Mouse (Mus musculus): ENCODE measurements at regions not wholly inside any gene's neighbourhood (a gene's known extent, or its start where the extent isn't known, plus 50 kb on each side); places are given as distances from the start of the nearest gene placed in this dataset.
"Not testable (repeated sequence)": the region's sequence is repeated elsewhere in the genome, so short reads cannot be mapped to it uniquely, and the experiment has no call there.

- not testable (repeated sequence) for DNase-seq (ENCODE audit: low spot score)
Observed at GRCm38 (mm10) chr11:40159161-40159560, 535.8 kb downstream of the Mat2b start.

GRCm38 (mm10) chr11:40149312-40149711 lies 545.7 kb downstream of the Mat2b start:
- DNase-seq (ENCODE audit: low spot score), result peak; percentile 50

DNA sequence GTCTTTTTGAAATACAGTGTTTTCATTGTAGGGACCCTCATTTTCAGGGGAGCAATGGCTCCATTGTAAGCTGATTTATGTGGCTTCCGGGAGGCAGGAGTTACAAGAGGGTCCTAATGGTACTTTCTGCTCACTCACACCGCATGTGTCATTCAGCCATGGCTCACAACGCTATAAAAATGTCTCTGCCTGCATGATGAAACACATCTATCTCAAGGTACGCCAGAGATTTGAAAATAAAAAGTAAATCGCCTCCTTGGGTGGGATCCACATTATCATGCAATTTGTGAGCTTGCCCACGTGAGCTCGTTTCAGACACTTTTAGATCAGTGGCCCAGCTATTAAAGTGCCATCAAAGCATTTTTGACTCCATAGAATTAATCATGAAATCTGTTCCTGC lies 557.2 kb downstream of the Mat2b start:
- DNase-seq (ENCODE audit: low spot score), result no peak

GRCm38 (mm10) chr11:40102613-40103012 lies 592.4 kb downstream of the Mat2b start:
- DNase-seq (ENCODE audit: low spot score), result no peak

DNA sequence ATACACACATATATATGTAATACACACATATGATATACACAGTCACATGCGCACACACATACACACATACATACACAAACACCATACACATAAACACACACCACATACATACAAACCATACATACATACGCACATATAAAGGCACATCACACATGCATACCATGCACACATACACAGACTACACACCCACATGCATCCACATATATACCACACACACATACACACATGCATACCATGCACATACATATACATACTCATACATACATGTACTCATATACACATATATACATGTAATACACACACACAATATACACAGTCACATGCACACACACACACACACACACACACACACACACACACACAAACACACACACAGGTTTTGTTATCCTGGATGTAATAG lies 620.7 kb downstream of the Mat2b start:
- no peak for DNase-seq (ENCODE audit: low spot score)

GRCm38 (mm10) chr11:40050503-40050902 lies 644.5 kb downstream of the Mat2b start:
- no peak for DNase-seq (ENCODE audit: low spot score)

DNA sequence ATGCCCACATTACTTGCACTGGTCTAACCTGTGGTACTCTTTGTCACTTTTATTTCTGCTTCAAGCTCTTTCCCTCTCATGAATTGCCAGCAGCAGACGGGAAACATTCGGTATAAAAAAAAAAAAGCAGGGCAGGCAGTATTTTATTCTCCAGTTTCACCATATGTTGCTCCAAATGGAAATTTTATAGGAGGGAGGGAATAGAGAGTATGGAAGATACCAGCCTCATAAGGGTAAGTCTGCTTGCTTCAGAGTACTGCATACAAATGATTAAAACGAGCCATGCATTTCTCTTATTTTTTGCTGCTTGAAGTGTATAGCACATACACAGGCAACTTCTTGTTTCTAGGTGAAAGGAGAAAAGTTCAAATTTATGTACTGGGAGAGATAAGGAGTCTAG lies 667.5 kb downstream of the Mat2b start:
- DNase-seq (ENCODE audit: low spot score), result no peak

GRCm38 (mm10) chr11:39999483-39999882 lies 695.5 kb downstream of the Mat2b start:
- DNase-seq (ENCODE audit: low spot score), result no peak

DNA sequence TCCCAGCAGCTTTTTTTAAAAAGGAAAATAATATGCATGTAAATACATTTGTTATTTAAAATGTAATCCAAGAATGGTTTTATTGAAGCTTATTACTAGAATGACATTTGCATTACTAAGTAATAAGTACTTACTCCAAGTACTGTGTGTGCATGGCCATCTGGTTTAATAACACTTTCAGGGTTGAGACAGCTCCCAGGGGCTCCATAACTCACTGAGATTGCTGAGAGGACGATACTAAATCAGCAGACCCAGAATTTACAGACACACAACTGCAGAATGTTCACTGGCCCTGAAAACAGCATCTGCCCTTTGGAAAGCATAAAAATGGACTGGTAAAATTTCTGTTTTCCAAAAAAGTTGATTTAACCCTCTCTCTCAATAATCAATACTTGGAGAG lies 696.4 kb downstream of the Mat2b start:
- no peak for DNase-seq (ENCODE audit: low spot score)

GRCm38 (mm10) chr11:39972585-39972984 lies 722.4 kb downstream of the Mat2b start:
- no peak for DNase-seq (ENCODE audit: low spot score)

DNA sequence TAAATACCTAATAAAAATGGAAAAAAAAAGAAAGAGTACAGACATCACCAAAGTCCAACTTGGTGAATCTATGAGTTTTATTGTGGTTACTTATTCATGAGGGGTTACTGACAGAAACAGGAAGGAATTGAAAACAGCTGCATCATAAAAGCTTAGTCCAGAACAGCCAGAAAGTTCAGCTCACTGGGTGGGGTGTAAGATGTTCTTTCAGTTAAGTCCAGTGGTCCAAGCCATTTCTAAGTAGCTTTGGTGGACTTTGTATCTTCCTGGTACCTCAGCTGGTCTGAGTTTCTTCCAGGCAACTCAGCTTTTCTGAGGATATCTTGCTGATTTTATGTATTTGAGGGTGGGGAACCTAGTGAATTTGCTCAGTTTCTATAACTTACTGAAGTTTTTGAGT lies 731.3 kb downstream of the Mat2b start:
- DNase-seq (ENCODE audit: low spot score), result no peak

DNA sequence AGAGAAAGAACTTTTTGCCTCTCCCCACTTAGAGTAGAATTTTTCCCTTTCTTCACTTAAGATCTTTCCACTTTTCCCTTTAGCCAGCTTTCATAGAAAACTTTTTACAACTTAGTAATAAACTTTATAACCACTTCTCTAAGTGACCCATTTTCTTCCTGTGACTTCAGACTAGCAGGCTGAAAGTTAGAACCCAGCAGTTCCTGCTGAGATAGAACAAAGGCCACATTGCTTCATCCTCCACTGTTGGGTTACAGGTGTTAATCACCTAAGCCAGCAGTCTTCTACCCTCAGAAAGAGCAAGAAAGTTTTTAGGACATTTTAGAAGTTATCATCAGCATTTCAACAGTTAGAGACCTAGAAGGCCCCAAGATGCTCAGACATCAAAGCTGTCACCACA lies 740.6 kb downstream of the Mat2b start:
- no peak for DNase-seq (ENCODE audit: low spot score)

DNA sequence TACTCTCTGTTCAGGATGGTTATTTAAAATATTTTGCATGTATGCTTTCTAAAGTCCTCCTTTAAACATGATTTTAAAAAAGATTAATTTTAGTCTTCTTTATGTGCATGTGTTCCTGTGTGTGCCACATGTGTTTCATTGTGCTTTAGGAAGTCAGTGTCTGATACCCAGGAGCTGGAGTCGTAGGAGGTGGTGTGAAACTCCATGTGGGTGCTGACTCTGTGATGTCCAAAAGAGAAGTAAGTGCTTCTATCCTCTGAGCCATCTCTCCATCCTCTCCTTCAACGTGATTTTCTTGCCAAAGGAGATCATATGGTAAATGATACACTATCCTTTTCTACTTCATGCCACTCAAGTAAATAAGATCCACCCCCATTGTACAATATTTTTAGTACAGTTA lies 750.8 kb downstream of the Mat2b start:
- DNase-seq (ENCODE audit: low spot score), result no peak

- no peak for DNase-seq (ENCODE audit: low spot score)
Observed at GRCm38 (mm10) chr11:39934216-39934615, 760.8 kb downstream of the Mat2b start.

DNA sequence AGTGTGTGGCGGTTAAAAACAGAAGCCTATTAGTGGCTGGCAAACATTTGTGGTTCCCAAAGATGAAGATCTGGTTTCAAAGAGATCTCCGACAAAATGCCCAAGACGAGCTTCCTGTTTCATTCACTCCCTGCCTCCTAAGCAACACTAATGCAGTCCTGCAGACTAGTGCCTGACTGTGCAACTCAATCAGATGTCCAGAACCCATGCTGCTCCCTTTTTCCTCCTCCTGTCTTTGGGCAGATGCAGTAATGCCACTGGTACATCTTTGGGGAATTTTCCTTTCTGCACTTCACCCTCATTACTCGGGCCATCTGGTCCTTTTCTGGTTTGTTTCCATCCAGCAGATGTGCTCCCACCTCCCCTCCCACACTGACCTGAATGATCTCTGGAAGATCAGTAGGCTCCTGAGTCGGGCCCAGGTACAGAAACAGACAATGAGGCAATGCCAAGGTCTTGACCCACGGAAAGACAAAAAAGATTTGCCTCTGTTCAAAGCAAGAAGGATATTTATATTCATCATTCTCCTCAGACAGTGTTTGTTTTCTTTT lies 771.0 kb downstream of the Mat2b start:
- DNase-seq (ENCODE audit: low spot score), result no peak

DNA sequence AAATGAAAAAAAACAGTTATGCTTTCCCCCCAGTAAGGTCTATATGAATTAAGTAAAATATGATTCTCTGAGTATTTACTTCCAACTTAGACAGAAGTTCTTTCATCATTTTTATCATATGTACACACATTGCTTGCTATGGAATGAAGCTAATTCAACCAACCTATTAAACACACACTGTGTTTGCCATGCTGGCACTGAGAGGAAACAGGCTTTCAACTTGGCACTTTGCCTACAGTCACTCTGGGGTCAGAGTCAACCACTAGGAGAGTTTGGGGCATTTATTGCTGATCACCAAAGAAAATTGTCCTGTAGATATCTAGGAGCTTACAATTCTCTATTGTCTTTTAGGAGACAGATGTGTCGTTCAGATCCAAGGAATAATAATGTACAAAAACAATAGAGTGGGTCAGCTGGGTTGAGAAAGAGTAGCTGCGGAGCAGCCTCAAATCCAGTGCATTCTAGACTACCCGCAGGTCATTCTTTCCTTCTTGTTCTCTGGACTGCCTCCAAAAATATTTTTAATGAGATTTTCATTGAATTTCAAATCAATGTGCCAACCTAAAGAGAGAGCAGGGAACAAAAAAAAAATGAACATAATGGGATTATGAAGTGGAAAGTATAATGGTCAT lies 777.2 kb downstream of the Mat2b start:
- no peak for DNase-seq (ENCODE audit: low spot score)

- no peak for DNase-seq (ENCODE audit: low spot score)
Observed at GRCm38 (mm10) chr11:39899644-39900225, 795.3 kb downstream of the Mat2b start.

- DNase-seq (ENCODE audit: low spot score), result no peak
Observed at GRCm38 (mm10) chr11:39883305-39883704, 811.7 kb downstream of the Mat2b start.

- DNase-seq (ENCODE audit: low spot score), result no peak
Observed at GRCm38 (mm10) chr11:39868451-39868979, 826.5 kb downstream of the Mat2b start.

Measured in layer of hippocampus, adult 9-10 months (tissue).